Comparison of ENCODE assay signal across 1 mouse cellular context in genomic region chr11:34073776-34074175, GRCm38 (mm10).
TF ChIP-seq lines count a peak whose summit lies in the region.

No protein-coding gene starts in this region.

TF ChIP-seq in MEL, 35 proteins besides CTCF, POLR2A, EP300 and RAD21 (continued from another document):
- TF ChIP-seq SMC3 (IDR thresholded peaks at IDR 0.05; ENCODE audit: low read depth, low read length): peak; percentile 96
- TF ChIP-seq USF1 (IDR thresholded peaks at IDR 0.05; ENCODE audit: low read depth, low read length): no peak
- TF ChIP-seq ZMIZ1 (IDR thresholded peaks at IDR 0.05; ENCODE audit: low read depth, low read length): no peak
- TF ChIP-seq RCOR1 (IDR thresholded peaks at IDR 0.05; ENCODE audit: low read depth, low read length): no peak
- TF ChIP-seq HCFC1 (IDR thresholded peaks at IDR 0.05; ENCODE audit: low read depth, low read length): no peak
